Mouse (Mus musculus) testis, adult 2 months (tissue): ENCODE data around the gene Igf2. TPM values are rescaled to one million over a fixed set of nuclear protein-coding genes. Genes with fewer than 3 reads are reported as not detected.

Experiments used
- H3K27ac ChIP-seq: fragments of 200-500 bp; 2 replicates; pipeline ENCODE4 v1.5.1; 2012; ENCODE audit warnings: low read depth, low read length; ENCODE audit not compliant: control insufficient read depth, insufficient read depth
- H3K27me3 ChIP-seq: fragments of 200-500 bp; 2 replicates; pipeline ENCODE4 v1.6.1; 2012; ENCODE audit warnings: mild to moderate bottlenecking, low read length, moderate library complexity; ENCODE audit not compliant: control insufficient read depth, insufficient read depth
- H3K36me3 ChIP-seq: fragments of 200-500 bp; 2 replicates; pipeline ENCODE4 v1.6.1; 2012; ENCODE audit warnings: mild to moderate bottlenecking, low read length; ENCODE audit not compliant: control insufficient read depth, insufficient read depth
- H3K4me1 ChIP-seq: fragments of 200-500 bp; 2 replicates; pipeline ENCODE4 v1.6.1; 2012; ENCODE audit warnings: low read length; ENCODE audit not compliant: control insufficient read depth, insufficient read depth
- H3K4me3 ChIP-seq: fragments of 200-500 bp; 2 replicates; pipeline ENCODE4 v1.5.1; 2012; ENCODE audit warnings: low read depth, mild to moderate bottlenecking, low read length, moderate library complexity, mixed read lengths; ENCODE audit not compliant: control insufficient read depth
- CTCF ChIP-seq: fragments of 200-500 bp; IDR thresholded peaks from 2 replicates; pipeline ENCODE4 v1.5.1; 2012; ENCODE audit warnings: low read depth, mild to moderate bottlenecking, inconsistent platforms, low read length, moderate library complexity; ENCODE audit not compliant: control insufficient read depth, insufficient read depth, insufficient replicate concordance
- POLR2A ChIP-seq: fragments of 200-500 bp; IDR thresholded peaks from 2 replicates; pipeline ENCODE4 v1.6.1; 2012; ENCODE audit warnings: low read depth, mild to moderate bottlenecking, inconsistent platforms, low read length, moderate library complexity; ENCODE audit not compliant: control insufficient read depth
- polyA plus RNA-seq: library from polyadenylated mRNA; depleted of rRNA; stranded (reverse); fragments of >200 nt; gene quantifications from 2 replicates; pipeline ENCODE4 v1.2.3, GENCODE M21; 2012

The Igf2 gene
- polyA plus RNA-seq, 1 experiment: 10.7 TPM

- Histone ChIP-seq H3K4me1 (no peaks in the 10 kb centered on the region), H3K27me3 (no peaks in the 10 kb centered on the region), H3K27ac (no peak overlapping the region), H3K36me3 (no peaks in the 10 kb centered on the region), H3K4me3 (no peak overlapping the region)
- TF ChIP-seq CTCF (no peak), POLR2A (no peak)
Observed at GRCm38 (mm10) chr7:142671067-142671466, 4.5 kb upstream of the Igf2 start.

GRCm38 (mm10) chr7:142669751-142670625, 3.4 kb upstream of the Igf2 start, which contains the start of gene Gm49394:
TSS of gene Gm49394 (minus strand) at chr7:142669942.
- no peaks in the 10 kb centered on the region for H3K27me3 ChIP-seq
- no peaks in the 10 kb centered on the region for H3K4me1 ChIP-seq
- TF ChIP-seq CTCF: no peak
- no peak for TF ChIP-seq POLR2A
- no peaks in the 10 kb centered on the region for H3K36me3 ChIP-seq
- H3K4me3 ChIP-seq: no peak within 1 kb of the TSS
- H3K27ac ChIP-seq: no peak within 1 kb of the TSS

- H3K36me3 ChIP-seq: no peaks in the 10 kb centered on the region
- H3K4me3 ChIP-seq: no peak overlapping the region
- TF ChIP-seq POLR2A: no peak
- TF ChIP-seq CTCF: no peak
- peaks cover 6% of the 10 kb centered on the region for H3K4me1 ChIP-seq
- H3K27ac ChIP-seq: no peak overlapping the region
- H3K27me3 ChIP-seq: peaks cover 2% of the 10 kb centered on the region; the same call in 1 of the 2 replicates
Observed at GRCm38 (mm10) chr7:142668328-142668727, 1.7 kb upstream of the Igf2 start.

GRCm38 (mm10) chr7:142667521-142667920, 905 bp upstream of the Igf2 start:
- Histone ChIP-seq H3K27me3 (peaks cover 2% of the 10 kb centered on the region; the same call in 1 of the 2 replicates), H3K4me3 (no peak overlapping the region), H3K27ac (no peak overlapping the region), H3K4me1 (peaks cover 6% of the 10 kb centered on the region), H3K36me3 (no peaks in the 10 kb centered on the region)
- TF ChIP-seq POLR2A (no peak), CTCF (no peak)

GRCm38 (mm10) chr7:142666109-142666508, 507 bp downstream of the Igf2 start:
- TF ChIP-seq CTCF: no peak
- Histone ChIP-seq H3K4me1 (peaks cover 6% of the 10 kb centered on the region), H3K4me3 (no peak overlapping the region), H3K27ac (no peak overlapping the region), H3K27me3 (peaks cover 2% of the 10 kb centered on the region; the same call in 1 of the 2 replicates), H3K36me3 (no peaks in the 10 kb centered on the region)

GRCm38 (mm10) chr7:142665364-142665763, 1.3 kb downstream of the Igf2 start:
- Histone ChIP-seq H3K4me3 (no peak overlapping the region), H3K27me3 (peaks cover 2% of the 10 kb centered on the region; the same call in 1 of the 2 replicates), H3K4me1 (peaks cover 9% of the 10 kb centered on the region), H3K27ac (no peak overlapping the region), H3K36me3 (no peaks in the 10 kb centered on the region)
- TF ChIP-seq POLR2A: no peak
- no peak for TF ChIP-seq CTCF

- peaks cover 2% of the 10 kb centered on the region; the same call in 1 of the 2 replicates for H3K27me3 ChIP-seq
- TF ChIP-seq POLR2A (no peak), CTCF (no peak)
- peaks cover 9% of the 10 kb centered on the region for H3K4me1 ChIP-seq
- H3K27ac ChIP-seq: no peak overlapping the region
- H3K36me3 ChIP-seq: no peaks in the 10 kb centered on the region
- H3K4me3 ChIP-seq: no peak overlapping the region
Observed at GRCm38 (mm10) chr7:142664465-142665029, 2.1 kb downstream of the Igf2 start.
